Mouse (Mus musculus): ENCODE measurements around the gene Xirp1.

The Xirp1 gene

DNA sequence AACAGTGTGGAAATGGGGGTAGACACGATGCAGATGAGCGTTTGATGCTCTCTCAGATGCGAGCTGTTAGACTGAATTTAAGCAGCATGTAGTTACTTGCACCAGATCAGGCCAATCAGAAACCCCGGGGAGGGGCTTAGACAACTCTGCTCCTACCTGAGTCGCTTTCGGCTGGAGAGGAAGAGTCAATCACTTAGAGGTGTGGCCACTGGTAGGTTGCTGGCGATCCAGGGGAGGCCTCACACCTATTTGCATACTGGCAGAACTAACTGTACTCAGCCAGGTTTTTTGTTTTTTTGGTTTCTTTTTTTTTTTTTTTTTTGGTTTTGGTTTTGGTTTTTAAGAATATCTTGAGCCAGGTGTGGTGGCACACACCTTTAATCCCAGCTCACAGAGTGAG is 35.1 kb downstream of the Xirp1 start:
- in situ Hi-C loops (cut with MseI, MboI): no loop called here

GRCm38 (mm10) chr9:119985881-119986574 is 37.4 kb downstream of the Xirp1 start:
- in situ Hi-C loops (cut with MseI, MboI): no loop called here

- in situ Hi-C loops (cut with MseI, MboI): no loop called here
Measured at GRCm38 (mm10) chr9:119984536-119985011, 38.8 kb downstream of the Xirp1 start, which contains the start of gene Csrnp1. TSS of gene Csrnp1 (minus strand) at chr9:119984658.

- in situ Hi-C loops (cut with MseI, MboI): no loop called here
Measured at GRCm38 (mm10) chr9:119983585-119984535, 39.5 kb downstream of the Xirp1 start.

DNA sequence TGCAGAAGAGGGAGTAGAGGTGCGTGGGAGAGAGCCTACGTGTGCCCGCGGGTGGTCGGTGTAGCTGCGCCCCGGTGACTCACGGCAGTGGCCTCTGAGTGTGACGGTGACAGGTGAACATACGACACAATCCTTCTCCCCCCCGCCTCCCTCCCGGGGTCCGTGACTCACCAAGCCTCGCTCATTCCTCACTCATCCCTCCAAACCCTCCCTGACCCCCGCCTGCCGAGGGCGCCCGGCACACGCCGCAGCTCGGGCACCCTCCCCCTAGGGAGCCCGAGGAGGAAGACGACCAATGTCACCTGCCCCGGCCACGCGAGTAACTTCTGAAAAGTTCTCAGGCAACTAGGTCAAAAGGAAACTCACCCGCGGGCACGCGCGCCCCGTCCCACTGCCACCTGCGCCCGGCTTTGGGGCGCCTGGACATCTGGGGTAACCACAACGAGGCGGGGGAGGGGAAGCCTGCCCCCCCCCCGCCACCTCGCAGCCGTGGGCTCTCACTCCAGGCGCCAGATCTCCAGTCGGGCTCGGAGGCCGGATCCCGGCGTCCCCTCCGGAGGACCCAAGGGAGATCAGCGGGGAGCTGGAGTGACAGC is 40.3 kb downstream of the Xirp1 start:
- in situ Hi-C loops (cut with MseI, MboI): no loop called here

DNA sequence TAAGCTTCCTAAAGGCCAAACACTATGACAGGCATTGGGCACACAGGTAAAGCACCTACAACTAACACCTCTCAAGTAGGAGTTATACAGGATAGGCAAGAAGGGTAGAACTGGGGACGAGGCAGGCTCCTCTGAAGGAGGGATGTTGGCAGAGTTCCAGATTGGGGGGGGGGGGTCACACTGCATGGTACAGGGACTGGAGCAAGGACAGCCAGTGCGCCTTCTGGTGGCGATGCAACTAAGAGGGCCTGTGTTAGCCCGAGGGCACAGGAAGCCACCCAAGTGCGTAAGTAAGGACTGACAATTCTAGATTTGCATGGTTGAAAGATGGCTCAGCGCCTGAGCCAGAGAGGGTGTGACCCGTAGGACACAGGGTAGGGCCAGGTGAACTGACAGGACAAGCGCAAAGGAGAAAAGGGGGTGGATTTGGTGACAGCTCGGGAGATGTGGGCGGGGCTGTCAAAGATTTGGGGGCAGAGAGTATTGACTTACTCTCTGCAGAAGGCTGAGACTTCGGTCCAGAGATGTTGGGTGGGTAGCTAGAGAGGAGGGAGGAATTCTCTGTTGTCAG is 41.1 kb downstream of the Xirp1 start:
- in situ Hi-C loops (cut with MseI, MboI): no loop called here

- in situ Hi-C loops (cut with MseI, MboI): no loop called here
Measured at GRCm38 (mm10) chr9:119981183-119982179, 41.9 kb downstream of the Xirp1 start.

DNA sequence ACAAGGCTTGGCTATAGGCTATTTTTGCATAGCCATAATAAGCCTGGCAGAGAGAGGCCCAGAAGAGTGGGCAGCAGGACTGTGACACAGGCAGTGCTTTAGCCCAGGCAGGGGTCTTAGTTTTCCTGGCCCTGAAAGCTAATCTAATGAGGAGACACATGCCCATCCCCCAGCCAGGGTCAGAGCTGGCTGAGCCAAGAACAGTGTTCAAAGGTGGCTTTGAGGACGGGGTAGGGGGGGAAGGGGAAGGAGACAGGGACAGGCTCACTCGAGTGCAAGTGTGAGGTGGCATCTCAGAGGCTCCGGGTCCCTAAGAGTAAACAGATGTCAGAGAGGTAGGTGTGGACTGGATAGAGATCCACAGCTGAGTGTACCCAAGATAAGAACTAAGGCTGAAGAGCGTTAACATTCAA is 42.6 kb downstream of the Xirp1 start:
- in situ Hi-C loops (cut with MseI, MboI): no loop called here

DNA sequence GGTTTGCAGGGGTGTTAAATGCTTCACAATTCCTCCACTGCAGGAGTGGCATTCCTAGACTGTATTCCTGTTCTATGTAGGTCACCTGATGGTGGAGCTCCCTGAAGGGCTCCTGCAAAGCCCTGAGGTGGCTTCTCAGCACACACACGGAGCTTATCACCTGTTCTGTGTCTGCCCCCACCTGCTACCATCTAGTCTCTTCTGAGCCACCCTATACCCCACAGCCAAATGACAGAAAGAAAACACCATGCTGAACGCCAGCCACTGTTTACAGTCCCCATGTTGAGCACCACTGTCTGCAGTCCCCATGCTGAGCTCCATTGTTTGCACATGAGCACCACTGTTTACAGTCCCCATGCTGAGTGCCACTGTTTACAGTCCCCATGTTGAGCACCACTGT is 43.6 kb downstream of the Xirp1 start:
- in situ Hi-C loops (cut with MseI, MboI): loop anchor here in 1 of 2 experiments (5.0 kb wide), 1 partner anchor 33 kb away; no protein-coding TSS in a partner anchor

GRCm38 (mm10) chr9:119978811-119979441 is 44.5 kb downstream of the Xirp1 start:
- in situ Hi-C loops (cut with MseI, MboI): loop anchor here in 1 of 2 experiments (5.0 kb wide), 1 partner anchor 33 kb away; no protein-coding TSS in a partner anchor

- in situ Hi-C loops (cut with MseI, MboI): loop anchor here in 1 of 2 experiments (5.0 kb wide), 1 partner anchor 34 kb away; no protein-coding TSS in a partner anchor
Measured at GRCm38 (mm10) chr9:119978151-119978810, 45.1 kb downstream of the Xirp1 start.

- in situ Hi-C loops (cut with MseI, MboI): loop anchor here in 1 of 2 experiments (5.0 kb wide), 1 partner anchor 35 kb away; no protein-coding TSS in a partner anchor
Measured at GRCm38 (mm10) chr9:119977557-119978060, 45.8 kb downstream of the Xirp1 start.

- in situ Hi-C loops (cut with MseI, MboI): loop anchor here in 1 of 2 experiments (5.0 kb wide), 1 partner anchor 35 kb away; no protein-coding TSS in a partner anchor
Measured at GRCm38 (mm10) chr9:119976704-119977556, 46.5 kb downstream of the Xirp1 start.

DNA sequence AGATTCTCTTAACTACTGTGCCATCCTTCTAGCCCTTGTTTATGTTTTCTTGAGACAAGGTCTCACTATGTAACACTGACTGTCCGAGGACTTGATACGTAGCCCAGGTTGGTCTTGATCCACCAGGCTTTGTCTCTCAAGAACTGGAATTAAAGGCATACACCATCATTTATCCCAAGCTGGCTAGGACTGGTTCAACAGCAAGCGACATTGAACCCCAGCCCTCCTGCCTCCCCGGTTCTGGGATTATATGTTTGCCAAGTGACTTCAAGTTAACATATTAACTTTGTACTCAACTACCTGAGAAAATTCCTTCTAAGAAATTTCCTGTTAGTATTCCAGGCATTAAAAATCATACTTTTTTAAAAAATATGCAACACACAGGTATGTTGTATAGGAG is 48.1 kb downstream of the Xirp1 start:
- in situ Hi-C loops (cut with MseI, MboI): loop anchor here in 1 of 2 experiments (5.0 kb wide), 1 partner anchor 37 kb away; no protein-coding TSS in a partner anchor

GRCm38 (mm10) chr9:119974609-119975008 is 48.8 kb downstream of the Xirp1 start:
- in situ Hi-C loops (cut with MseI, MboI): loop anchor here (5.0 kb wide), 1 partner anchor 38 kb away; no protein-coding TSS in a partner anchor

- in situ Hi-C loops (cut with MseI, MboI): loop anchor here in 1 of 2 experiments (5.0 kb wide), 1 partner anchor 38 kb away; no protein-coding TSS in a partner anchor
Measured at GRCm38 (mm10) chr9:119973869-119974520, 49.4 kb downstream of the Xirp1 start.

GRCm38 (mm10) chr9:119973281-119973680 is 50.1 kb downstream of the Xirp1 start:
- in situ Hi-C loops (cut with MseI, MboI): loop anchor here in 1 of 2 experiments (5.0 kb wide), 1 partner anchor 39 kb away; no protein-coding TSS in a partner anchor
